Mouse (Mus musculus): ENCODE data around the gene Slc39a9.
A peak's percentile ranks its signal among the peaks of the same experiment; 100 is the strongest.

Slc39a9 gene

GRCm38 (mm10) chr12:80719141-80719540 lies 75.5 kb downstream of the Slc39a9 start:
- DNase-seq (ENCODE audit: low spot score) = no peak

DNA sequence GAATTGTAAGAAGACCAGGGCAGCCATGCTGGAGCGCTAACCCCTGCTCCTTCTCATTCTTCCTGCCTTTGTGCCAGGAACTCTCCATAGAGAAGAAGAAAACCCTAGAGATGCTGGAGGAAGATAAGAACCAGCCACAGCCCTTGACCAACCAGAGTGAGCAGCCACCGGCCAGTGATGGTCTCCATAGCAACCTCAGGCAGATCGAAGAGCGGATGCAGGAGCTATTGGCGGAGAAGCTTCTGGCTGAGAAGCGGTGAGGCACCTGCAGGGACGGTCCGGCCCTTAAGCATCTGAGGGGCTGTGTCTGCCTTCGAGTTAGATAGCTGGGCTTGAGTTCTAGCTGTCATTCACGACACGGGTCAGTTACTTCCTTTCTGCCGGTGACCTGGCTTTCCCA lies 76.8 kb downstream of the Slc39a9 start:
- DNase-seq (ENCODE audit: low spot score) = no peak

GRCm38 (mm10) chr12:80721458-80721857 lies 77.8 kb downstream of the Slc39a9 start:
- no peak for DNase-seq (ENCODE audit: low spot score)

DNA sequence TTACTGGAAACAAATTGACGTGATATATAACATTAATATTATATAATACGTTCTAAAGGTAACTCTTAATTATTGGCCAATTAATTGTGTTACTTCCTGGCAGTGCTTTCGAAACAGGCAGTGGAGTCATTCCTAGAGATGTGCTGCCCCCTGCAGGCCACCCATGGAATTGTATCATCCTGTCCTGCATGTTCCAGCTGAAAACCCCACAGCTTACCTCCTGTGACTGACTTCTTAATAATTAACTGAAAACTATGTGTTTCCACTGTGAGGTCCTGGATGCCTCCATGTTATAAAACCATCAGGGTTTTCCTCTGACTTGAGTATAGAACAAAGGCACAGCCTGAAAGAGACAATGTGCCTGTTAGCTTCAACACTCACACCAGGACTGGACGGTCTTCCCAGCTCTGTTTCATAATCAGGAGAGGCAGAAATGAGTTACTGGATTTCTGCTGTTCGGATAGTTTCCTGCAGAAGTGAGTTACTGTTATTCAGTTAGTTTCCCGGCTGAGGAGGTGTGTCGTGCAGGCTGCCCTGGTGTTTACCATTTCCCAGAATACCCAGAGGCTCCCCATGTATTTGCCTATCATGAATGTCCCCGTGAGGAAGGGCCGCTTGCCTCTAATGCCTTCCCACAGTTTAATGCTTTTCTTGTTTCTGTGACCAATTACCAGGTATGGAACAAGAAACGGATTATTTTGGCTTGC lies 81.3 kb downstream of the Slc39a9 start:
- DNase-seq (ENCODE audit: low spot score) = peak; percentile 45

- DNase-seq (ENCODE audit: low spot score) = no peak
Measured at GRCm38 (mm10) chr12:80728207-80728606, 84.5 kb downstream of the Slc39a9 start.

- no peak for DNase-seq (ENCODE audit: low spot score)
Measured at GRCm38 (mm10) chr12:80728814-80729213, 85.1 kb downstream of the Slc39a9 start.

GRCm38 (mm10) chr12:80729758-80730530 lies 86.3 kb downstream of the Slc39a9 start:
- no peak for DNase-seq (ENCODE audit: low spot score)

- DNase-seq (ENCODE audit: low spot score) = peak; percentile 30
Measured at GRCm38 (mm10) chr12:80730567-80730966, 86.9 kb downstream of the Slc39a9 start.
